Comparison of ENCODE assay signal across 12 mouse cellular contexts in the genomic region with DNA sequence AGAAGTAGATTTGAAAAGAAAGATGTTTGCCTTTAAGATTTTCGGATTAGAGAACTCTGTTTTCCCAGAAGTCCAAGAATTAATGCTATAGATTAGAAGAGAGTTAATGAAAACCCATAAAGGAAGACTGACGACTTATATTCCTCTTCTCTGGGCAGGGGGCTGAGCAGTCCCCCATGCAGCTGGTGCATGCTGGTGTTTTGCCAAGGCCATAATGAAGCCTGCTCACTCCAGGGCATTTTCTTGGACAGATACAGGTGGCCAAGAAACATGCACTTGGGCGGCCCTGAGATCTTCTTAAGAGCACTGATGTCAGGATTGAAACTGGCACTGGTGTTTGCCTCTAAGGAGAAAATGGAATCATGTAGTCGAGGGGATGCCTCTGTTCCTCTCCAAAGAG.
DNase-seq lines count a peak whose midpoint lies in the region; ATAC-seq lines count a peak whose summit lies in the region.
"Had no signal": no experiment of that assay in that cellular context is flagged by ENCODE, and none has a peak within 500 bp of the region (broad histone marks: within the 10 kb centered on the region; RNA-seq: fewer than 3 reads in every experiment).

No protein-coding gene starts in this region.

- no peaks in the 10 kb centered on the region for H3K9me3 ChIP-seq in forebrain, embryonic 10.5 days
- no peaks in the 10 kb centered on the region for H3K9me3 ChIP-seq in hindbrain, embryonic 15.5 days
- H3K9me3 ChIP-seq in neural tube, embryonic 14.5 days (ENCODE audit: control insufficient read depth, low read length): no peaks in the 10 kb centered on the region

- H3K4me1 ChIP-seq in forebrain, embryonic 10.5 days: peaks cover 28% of the 10 kb centered on the region
- peaks cover 22% of the 10 kb centered on the region for H3K4me1 ChIP-seq in hindbrain, embryonic 15.5 days (replicated peaks)
- H3K4me1 ChIP-seq in neural tube, embryonic 14.5 days (ENCODE audit: control insufficient read depth, insufficient read depth, low read length): peaks cover 21% of the 10 kb centered on the region

- H3K27ac ChIP-seq in forebrain, embryonic 10.5 days: peak overlapping the region; percentile 40; the same call in 1 of the 2 replicates
- H3K27ac ChIP-seq in hindbrain, embryonic 15.5 days (replicated peaks): peak overlapping the region; percentile 84
- H3K27ac ChIP-seq in neural tube, embryonic 14.5 days (ENCODE audit: low read depth, low read length): peak overlapping the region; percentile 83
- H3K27ac ChIP-seq: gastrocnemius, adult 2 months had no signal

- H3K9ac ChIP-seq in hindbrain, embryonic 15.5 days: no peak overlapping the region
- H3K9ac ChIP-seq in neural tube, embryonic 14.5 days (replicated peaks; ENCODE audit: low read depth, low read length): no peak overlapping the region; the same call in 1 of the 2 replicates

- H3K36me3 ChIP-seq in forebrain, embryonic 10.5 days (replicated peaks): no peaks in the 10 kb centered on the region
- no peaks in the 10 kb centered on the region for H3K36me3 ChIP-seq in hindbrain, embryonic 15.5 days
- no peaks in the 10 kb centered on the region for H3K36me3 ChIP-seq in neural tube, embryonic 14.5 days (ENCODE audit: control insufficient read depth, insufficient read depth, low read length)

- no peak; the same call in 1 of the 2 replicates for ATAC-seq in hindbrain, embryonic 15.5 days (ENCODE audit: low FRiP score, low read depth)
- ATAC-seq in neural tube, embryonic 14.5 days (ENCODE audit: low read depth): peak; percentile 41
- ATAC-seq in megakaryocyte progenitor cell, adult 5-6 weeks (replicated peaks; ENCODE audit: poor library complexity): no peak

- 75% methylated on average over 4 of the region's 4 CpGs for WGBS in forebrain, embryonic 10.5 days
- WGBS in hindbrain, embryonic 15.5 days: 39% methylated on average over 4 of the region's 4 CpGs
- WGBS in neural tube, embryonic 14.5 days: 28% methylated on average over 4 of the region's 4 CpGs

- H3K4me3 ChIP-seq in forebrain, embryonic 10.5 days: no peak overlapping the region
- no peak overlapping the region for H3K4me3 ChIP-seq in hindbrain, embryonic 15.5 days
- no peak overlapping the region for H3K4me3 ChIP-seq in neural tube, embryonic 14.5 days (ENCODE audit: low read depth, low read length)
- H3K4me3 ChIP-seq: gastrocnemius, adult 2 months had no signal

- DNase-seq in right cerebral cortex, postnatal 10 days (ENCODE audit: low spot score in 2 of 2): peak; percentile 30 to 41
- no peak for DNase-seq in right cerebral cortex, postnatal 36 days (ENCODE audit: low spot score in 2 of 2)
- no peak for DNase-seq in forebrain, embryonic 10.5 days (ENCODE audit: extremely low spot score, low spot score)
- DNase-seq in kidney, adult 18-20 months: no peak
- DNase-seq in MN1 (ENCODE audit: low spot score): no peak
- DNase-seq: gastrocnemius, adult 2 months; kidney, adult 9 months; lung, postnatal 36 days; thymus, postnatal 25 days had no signal

- H3K27me3 ChIP-seq in forebrain, embryonic 10.5 days (ENCODE audit: poor library complexity, severe bottlenecking): no peaks in the 10 kb centered on the region
- no peaks in the 10 kb centered on the region for H3K27me3 ChIP-seq in hindbrain, embryonic 15.5 days
- no peaks in the 10 kb centered on the region for H3K27me3 ChIP-seq in neural tube, embryonic 14.5 days (ENCODE audit: control insufficient read depth, insufficient read depth, low read length)

- H3K4me2 ChIP-seq in hindbrain, embryonic 15.5 days: peak overlapping the region; percentile 51
- peak overlapping the region; percentile 46 for H3K4me2 ChIP-seq in neural tube, embryonic 14.5 days (ENCODE audit: low read depth, low read length)

Comparison
In these comparisons a context has a peak if more than half of its experiments do, and no peak if none do; other contexts are left out.
1. DNase-seq: peak in right cerebral cortex, postnatal 10 days (2 of 2); none in right cerebral cortex, postnatal 36 days (0 of 2), forebrain, embryonic 10.5 days (single experiment), kidney, adult 18-20 months (single experiment) and MN1 (single experiment).
2. Peak in every context shown above with its lines, with median percentiles within 50 percentile points of each other: H3K27ac ChIP-seq.